Mouse (Mus musculus) myocyte (in vitro differentiated cells): ENCODE measurements around the gene Bag5. TPM values are rescaled to one million over a fixed set of nuclear protein-coding genes. Genes with fewer than 3 reads are reported as not detected.

Source experiments
- H3K27me3 ChIP-seq: one replicate; pipeline ENCODE4 v1.6.1; 2011; ENCODE audit not compliant: control insufficient read depth, insufficient read depth, insufficient read length
- H3K36me3 ChIP-seq: one replicate; pipeline ENCODE4 v1.6.1; 2011; ENCODE audit not compliant: control insufficient read depth, insufficient read depth
- H3K4me2 ChIP-seq: one replicate; pipeline ENCODE4 v1.6.1; 2011; ENCODE audit warnings: low read depth, control low read depth
- H3K4me3 ChIP-seq: one replicate; pipeline ENCODE4 v1.5.1; 2011; ENCODE audit warnings: mild to moderate bottlenecking, control low read depth, moderate library complexity
- H3K79me2 ChIP-seq: one replicate; pipeline ENCODE4 v1.6.1; 2011; ENCODE audit not compliant: control insufficient read depth, insufficient read depth
- H3ac ChIP-seq: one replicate; pipeline ENCODE4 v1.6.1; 2011; ENCODE audit not compliant: control insufficient read depth, insufficient read length
- CEBPB ChIP-seq: IDR thresholded peaks from 2 replicates; pipeline ENCODE4 v1.6.1; 2011; ENCODE audit warnings: mild to moderate bottlenecking, moderate library complexity; ENCODE audit not compliant: poor library complexity, insufficient read depth, severe bottlenecking
- E2F4 ChIP-seq: IDR thresholded peaks from one replicate; pipeline ENCODE4 v1.6.1; 2011; ENCODE audit warnings: mild to moderate bottlenecking, control low read depth, moderate library complexity; ENCODE audit not compliant: insufficient read depth
- MAX ChIP-seq: IDR thresholded peaks from one replicate; pipeline ENCODE4 v1.6.1; 2011; ENCODE audit warnings: low read depth, mild to moderate bottlenecking, control low read depth
- MYOD1 ChIP-seq, 3 experiments: IDR thresholded peaks; one replicate each; pipeline ENCODE4 v1.6.1; 2011; ENCODE audit warnings: control low read depth in 2 of 3, low read depth in 2 of 3, mild to moderate bottlenecking in 2 of 3, moderate library complexity in 1 of 3; ENCODE audit not compliant: insufficient read length in 2 of 3, control insufficient read depth in 1 of 3
- MYOG ChIP-seq, 3 experiments: IDR thresholded peaks; one replicate each; pipeline ENCODE4 v1.6.1; 2011; ENCODE audit warnings: control low read depth in 2 of 3, low read depth in 2 of 3, mild to moderate bottlenecking in 2 of 3; ENCODE audit not compliant: insufficient read length in 2 of 3, control insufficient read depth in 1 of 3, insufficient read depth in 1 of 3
- POLR2A ChIP-seq: IDR thresholded peaks from one replicate; pipeline ENCODE4 v1.6.1; 2011; ENCODE audit warnings: low read depth, mild to moderate bottlenecking, control low read depth, moderate library complexity; ENCODE audit not compliant: insufficient read length
- POLR2AphosphoS2 ChIP-seq: IDR thresholded peaks from one replicate; pipeline ENCODE4 v1.6.1; 2011; ENCODE audit warnings: low read depth, control low read depth; ENCODE audit not compliant: insufficient read length
- REST ChIP-seq: IDR thresholded peaks from one replicate; pipeline ENCODE4 v1.6.1; 2011; ENCODE audit warnings: mild to moderate bottlenecking, control low read depth, moderate library complexity; ENCODE audit not compliant: insufficient read depth, insufficient read length
- SRF ChIP-seq: IDR thresholded peaks from one replicate; pipeline ENCODE4 v1.6.1; 2011; ENCODE audit warnings: low read depth; ENCODE audit not compliant: control insufficient read depth, insufficient read length
- TCF12 ChIP-seq: IDR thresholded peaks from one replicate; pipeline ENCODE4 v1.6.1; 2011; ENCODE audit warnings: mild to moderate bottlenecking, control low read depth; ENCODE audit not compliant: poor library complexity, insufficient read depth, severe bottlenecking
- TCF3 ChIP-seq: IDR thresholded peaks from one replicate; pipeline ENCODE4 v1.6.1; 2011; ENCODE audit warnings: low read depth, control low read depth; ENCODE audit not compliant: insufficient read length
- USF1 ChIP-seq: IDR thresholded peaks from one replicate; pipeline ENCODE4 v1.6.1; 2011; ENCODE audit warnings: low read depth, mild to moderate bottlenecking, control low read depth, moderate library complexity
- polyA plus RNA-seq: library from polyadenylated mRNA; unstranded; fragments of >200 nt; fragmentation: generic; extraction: Trizol; gene quantifications from one replicate; pipeline ENCODE4 v1.2.1, GENCODE M21; 2012; ENCODE audit warnings: missing spikeins

Gene Bag5
- polyA plus RNA-seq, 1 experiment: 20.3 TPM

- no peak overlapping the region for H3K4me2 ChIP-seq
- H3K36me3 ChIP-seq: peaks cover 3% of the 10 kb centered on the region
- TF ChIP-seq MAX: no peak
- TF ChIP-seq MYOD1 (IDR thresholded peaks at IDR 0.05; ENCODE audit: control insufficient read depth in 1 of 3, insufficient read length in 2 of 3, low read depth in 2 of 3): no peak
- no peak for TF ChIP-seq CEBPB
- no peak for TF ChIP-seq E2F4
- no peak for TF ChIP-seq USF1
- no peak for TF ChIP-seq TCF3
- no peak for TF ChIP-seq MYOG (IDR thresholded peaks at IDR 0.05; ENCODE audit: control insufficient read depth in 1 of 3, insufficient read depth in 1 of 3, insufficient read length in 2 of 3, low read depth in 2 of 3)
- no peak for TF ChIP-seq POLR2A
- TF ChIP-seq REST: no peak
- TF ChIP-seq SRF: no peak
- TF ChIP-seq POLR2AphosphoS2: no peak
- TF ChIP-seq TCF12: no peak
- H3K4me3 ChIP-seq: no peak overlapping the region
- no peaks in the 10 kb centered on the region for H3K27me3 ChIP-seq
- H3ac ChIP-seq: no peak overlapping the region
- no peaks in the 10 kb centered on the region for H3K79me2 ChIP-seq
Measured at GRCm38 (mm10) chr12:111726122-111726463, 13.0 kb upstream of the Bag5 start.

- no peak overlapping the region for H3K4me3 ChIP-seq
- H3K79me2 ChIP-seq: no peaks in the 10 kb centered on the region
- peaks cover 3% of the 10 kb centered on the region for H3K36me3 ChIP-seq
- no peak for TF ChIP-seq E2F4
- no peak for TF ChIP-seq SRF
- no peak for TF ChIP-seq USF1
- no peak for TF ChIP-seq POLR2A
- no peak overlapping the region for H3ac ChIP-seq
- no peaks in the 10 kb centered on the region for H3K27me3 ChIP-seq
- H3K4me2 ChIP-seq: no peak overlapping the region
Measured at GRCm38 (mm10) chr12:111725338-111726121, 12.5 kb upstream of the Bag5 start.

GRCm38 (mm10) chr12:111724638-111725337, 11.7 kb upstream of the Bag5 start:
- Histone ChIP-seq H3K79me2 (no peaks in the 10 kb centered on the region), H3ac (no peak overlapping the region), H3K4me3 (no peak overlapping the region), H3K36me3 (peaks cover 3% of the 10 kb centered on the region), H3K4me2 (no peak overlapping the region), H3K27me3 (no peaks in the 10 kb centered on the region)
- TF ChIP-seq CEBPB (no peak), TCF12 (no peak), E2F4 (no peak), REST (no peak), POLR2AphosphoS2 (no peak)

GRCm38 (mm10) chr12:111722654-111723053, 9.6 kb upstream of the Bag5 start:
- TF ChIP-seq TCF3 (no peak), CEBPB (no peak), POLR2A (no peak), POLR2AphosphoS2 (no peak), SRF (no peak), MYOD1 (IDR thresholded peaks at IDR 0.05; ENCODE audit: control insufficient read depth in 1 of 3, insufficient read length in 2 of 3, low read depth in 2 of 3) (no peak), MAX (no peak), USF1 (no peak), MYOG (IDR thresholded peaks at IDR 0.05; ENCODE audit: control insufficient read depth in 1 of 3, insufficient read depth in 1 of 3, insufficient read length in 2 of 3, low read depth in 2 of 3) (no peak), E2F4 (no peak), REST (no peak)
- Histone ChIP-seq H3K79me2 (no peaks in the 10 kb centered on the region), H3K27me3 (no peaks in the 10 kb centered on the region), H3K36me3 (peaks cover 3% of the 10 kb centered on the region), H3K4me2 (no peak overlapping the region), H3K4me3 (no peak overlapping the region), H3ac (no peak overlapping the region)

GRCm38 (mm10) chr12:111720222-111720621, 7.2 kb upstream of the Bag5 start:
- Histone ChIP-seq H3K4me3 (no peak overlapping the region), H3K27me3 (no peaks in the 10 kb centered on the region), H3K79me2 (peaks cover 10% of the 10 kb centered on the region), H3ac (no peak overlapping the region), H3K36me3 (peaks cover 3% of the 10 kb centered on the region), H3K4me2 (no peak overlapping the region)
- TF ChIP-seq TCF3 (no peak), POLR2AphosphoS2 (no peak), SRF (no peak), MYOD1 (IDR thresholded peaks at IDR 0.05; ENCODE audit: control insufficient read depth in 1 of 3, insufficient read length in 2 of 3, low read depth in 2 of 3) (no peak), MAX (no peak), CEBPB (no peak), POLR2A (no peak), E2F4 (no peak), USF1 (no peak), TCF12 (no peak), REST (no peak), MYOG (IDR thresholded peaks at IDR 0.05; ENCODE audit: control insufficient read depth in 1 of 3, insufficient read depth in 1 of 3, insufficient read length in 2 of 3, low read depth in 2 of 3) (no peak)
